Mouse (Mus musculus): ENCODE results near the gene Ush1c.

Ush1c gene

DNA sequence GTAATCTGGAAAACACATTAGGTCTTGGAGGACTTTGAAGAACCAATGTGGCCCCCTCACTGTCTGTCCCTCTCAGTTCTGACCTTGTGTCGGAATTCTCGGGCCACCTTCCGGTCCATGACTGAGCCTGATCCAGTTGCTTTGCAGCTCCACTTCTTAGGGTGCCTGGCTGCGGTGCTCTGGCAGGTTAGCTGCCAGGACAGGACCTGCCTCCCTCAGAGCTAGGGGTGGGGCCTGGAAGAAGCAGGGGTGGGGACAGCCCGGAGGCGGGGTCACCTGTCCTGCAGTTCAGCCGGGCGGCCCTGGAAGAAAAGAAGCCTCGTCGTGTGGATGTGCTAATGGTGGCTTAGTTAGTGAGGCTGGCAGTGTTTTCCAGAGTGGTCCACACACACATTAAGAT, at the start of gene Ush1c:
Ush1c (minus strand) TSS at position 158 of the 400 bp plus-strand sequence.
- no peak for DNase-seq

DNA sequence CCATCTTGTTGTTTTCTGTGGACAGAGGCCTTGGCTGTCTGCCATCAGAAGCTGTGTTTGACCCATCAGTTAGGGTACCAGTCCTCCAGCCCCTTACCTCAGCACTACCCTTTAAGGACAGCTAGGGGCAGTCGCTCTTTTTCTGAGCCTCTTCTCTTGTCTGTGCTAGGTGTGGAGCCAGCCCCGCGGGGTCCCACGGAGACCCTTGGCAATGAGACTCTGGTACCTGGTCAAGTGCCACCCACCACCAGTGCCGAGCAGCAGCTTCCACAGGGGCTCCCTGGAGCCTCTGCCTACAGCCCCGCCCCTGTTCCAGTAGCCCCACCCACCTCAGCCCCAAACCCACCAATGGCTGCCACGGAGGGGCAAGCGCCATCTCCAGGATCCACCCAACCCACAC, 48.7 kb upstream of the Ush1c start:
- no peak for DNase-seq

GRCm38 (mm10) chr7:46286391-46286790, 48.1 kb upstream of the Ush1c start:
- no peak for DNase-seq

DNA sequence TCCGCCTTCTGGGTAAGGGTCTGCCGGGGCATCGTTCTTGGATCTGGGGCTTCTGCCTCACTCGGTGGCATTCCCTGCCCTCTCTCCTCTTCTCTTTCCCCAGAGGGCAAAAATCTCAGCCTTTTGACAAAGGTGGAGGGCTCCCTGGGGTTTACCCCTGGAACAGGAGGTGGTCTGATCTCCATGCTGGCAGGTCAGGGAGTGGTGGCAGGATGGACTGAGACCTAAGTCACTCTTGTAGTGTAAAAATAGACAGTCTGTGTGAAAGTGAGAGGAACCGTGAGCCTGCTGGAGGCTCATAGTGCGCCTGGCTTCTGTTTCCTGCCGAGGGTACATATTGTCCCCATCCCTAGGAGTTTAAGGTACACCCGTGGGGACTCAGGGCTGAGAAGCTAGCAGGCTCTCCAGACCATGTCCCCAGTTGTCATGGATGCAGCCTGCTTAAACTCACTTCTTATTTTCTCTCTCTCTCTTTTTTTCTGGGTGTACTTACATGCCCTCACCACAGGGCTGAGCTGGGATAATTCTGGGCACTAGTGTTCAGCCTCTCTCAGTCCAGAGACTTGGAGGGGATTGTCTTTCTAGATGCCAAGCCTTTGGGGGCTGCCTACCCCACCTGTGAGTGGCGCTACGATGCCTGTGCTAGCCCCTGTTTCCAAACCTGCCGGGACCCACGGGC, 47.0 kb upstream of the Ush1c start:
- DNase-seq = no peak

DNA sequence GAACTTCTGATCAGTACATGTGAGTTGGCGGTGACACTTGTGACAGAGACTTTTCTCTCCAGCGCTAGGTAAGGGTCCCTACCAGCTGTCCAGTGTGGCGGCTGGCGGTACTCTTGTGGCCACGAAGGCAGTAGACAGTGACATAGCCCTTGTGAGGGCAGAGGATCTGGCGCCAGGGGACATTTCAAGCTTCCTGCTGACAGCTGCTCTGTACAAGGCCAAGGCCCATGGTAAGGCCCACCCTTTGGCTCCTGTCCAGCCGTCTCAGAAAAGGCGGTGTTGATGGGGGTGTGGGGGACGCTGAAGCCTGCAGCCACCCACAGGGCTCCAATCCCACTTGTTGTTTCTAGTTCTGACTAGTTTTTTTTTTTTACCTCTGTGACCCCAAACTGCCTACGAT, 45.4 kb upstream of the Ush1c start:
- DNase-seq = no peak

GRCm38 (mm10) chr7:46282276-46282675, 44.0 kb upstream of the Ush1c start:
- DNase-seq = no peak

GRCm38 (mm10) chr7:46280896-46281295, 42.6 kb upstream of the Ush1c start:
- no peak for DNase-seq

DNA sequence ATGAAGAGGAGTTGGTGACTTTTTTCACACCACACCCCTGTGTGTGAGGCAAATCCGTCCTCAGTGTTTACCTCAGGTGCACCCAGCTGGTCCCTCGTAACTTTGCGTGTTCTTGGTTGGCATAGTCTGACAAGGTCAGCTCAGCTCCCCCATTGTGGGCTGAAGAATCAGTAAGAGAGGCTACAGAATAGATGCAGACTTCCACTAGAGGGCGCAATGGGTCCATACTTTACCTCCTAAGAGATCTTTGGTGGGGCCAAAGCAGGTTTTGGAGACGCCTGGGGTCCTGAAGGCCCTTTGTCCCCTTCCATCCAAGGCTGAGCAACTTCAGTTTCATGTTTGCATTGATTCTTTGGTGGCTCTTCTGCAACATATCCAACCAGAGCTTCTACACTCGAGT, 41.6 kb upstream of the Ush1c start:
- DNase-seq = peak; percentile 79

DNA sequence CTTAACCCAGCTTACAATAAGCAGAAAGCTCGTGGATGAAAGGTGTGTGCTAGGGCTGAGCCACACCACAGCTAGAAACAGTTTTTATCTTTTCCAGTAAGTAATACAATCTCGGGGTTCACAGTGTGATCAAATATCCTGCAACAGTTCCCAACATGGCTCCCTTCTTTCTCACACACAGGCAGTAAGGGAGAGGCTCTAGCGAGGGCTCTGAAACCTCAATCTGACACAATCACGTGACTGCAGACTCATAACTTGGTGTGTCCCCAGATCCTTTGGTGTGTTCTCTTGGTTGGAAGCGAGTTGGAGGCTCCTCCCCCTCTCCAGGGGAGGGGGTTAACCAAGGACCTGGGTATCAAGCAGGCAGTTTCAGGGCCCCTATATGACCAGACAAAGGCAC, 37.9 kb upstream of the Ush1c start:
- no peak for DNase-seq

DNA sequence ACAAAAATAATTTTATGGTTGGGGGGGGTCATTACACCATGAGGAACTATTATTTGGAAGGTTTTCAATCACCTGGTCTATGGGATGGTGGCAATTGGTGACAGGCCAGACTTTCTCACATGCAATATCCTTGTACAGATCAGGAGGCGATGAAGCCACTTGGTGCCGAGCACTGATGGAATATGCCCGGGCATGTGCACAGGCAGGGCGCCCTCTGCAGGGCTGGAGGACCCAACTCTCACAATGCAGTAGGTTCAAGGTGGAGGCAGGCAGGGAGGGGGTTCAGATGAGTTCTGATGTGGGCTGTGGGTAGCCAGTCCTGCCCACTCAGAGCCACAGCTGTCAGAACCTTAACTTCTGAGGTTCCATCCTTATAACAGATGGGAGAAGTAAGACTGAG, 13.5 kb upstream of the Ush1c start:
- no peak for DNase-seq

GRCm38 (mm10) chr7:46247606-46248005, 9.3 kb upstream of the Ush1c start:
- no peak for DNase-seq

- DNase-seq = no peak
Measured at GRCm38 (mm10) chr7:46246876-46247275, 8.6 kb upstream of the Ush1c start.

DNA sequence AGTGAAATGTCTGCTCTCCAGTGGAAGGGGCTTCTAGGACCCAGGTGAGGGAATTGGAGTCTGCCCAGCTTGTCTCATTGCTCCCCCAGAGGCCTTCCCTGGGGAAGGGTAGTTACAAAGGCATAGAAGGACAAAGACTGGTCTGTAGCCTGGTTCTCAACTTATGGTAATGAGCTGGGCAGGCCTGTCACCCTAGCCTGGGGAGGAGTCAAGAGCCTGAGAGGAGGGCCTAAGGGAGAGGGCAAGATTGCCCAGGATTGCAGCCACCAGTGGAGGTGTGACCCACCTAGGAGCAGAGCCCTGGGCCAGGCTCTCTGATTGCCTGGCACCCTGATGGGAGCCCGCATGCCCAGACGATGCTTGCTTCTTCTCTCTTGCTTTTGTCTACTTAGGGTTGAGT, 2.4 kb upstream of the Ush1c start, which contains the start of gene Otog:
Otog (plus strand) TSS at position 292 of the 400 bp plus-strand sequence.
- no peak for DNase-seq

DNA sequence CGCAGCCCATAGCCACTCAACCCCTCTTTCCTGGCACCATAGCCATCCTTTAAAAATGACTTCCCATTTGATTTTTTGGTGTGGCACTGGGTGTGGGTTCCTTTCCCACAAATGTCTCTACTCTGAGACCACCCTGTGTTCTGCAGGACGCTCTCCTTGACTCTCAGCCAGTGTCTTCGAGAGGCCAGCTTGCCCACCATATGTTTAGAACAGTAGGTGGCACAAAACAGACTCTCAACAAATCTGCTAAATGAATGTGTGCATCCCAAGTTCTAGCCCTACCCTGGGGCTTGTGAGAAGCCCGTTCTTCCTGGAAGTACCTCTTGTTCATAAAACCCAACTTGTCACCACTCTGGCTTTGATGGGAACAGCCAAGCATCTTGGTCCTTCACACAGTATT, 1.8 kb upstream of the Ush1c start:
- no peak for DNase-seq

GRCm38 (mm10) chr7:46237192-46237591, 1.1 kb downstream of the Ush1c start:
- DNase-seq = no peak

DNA sequence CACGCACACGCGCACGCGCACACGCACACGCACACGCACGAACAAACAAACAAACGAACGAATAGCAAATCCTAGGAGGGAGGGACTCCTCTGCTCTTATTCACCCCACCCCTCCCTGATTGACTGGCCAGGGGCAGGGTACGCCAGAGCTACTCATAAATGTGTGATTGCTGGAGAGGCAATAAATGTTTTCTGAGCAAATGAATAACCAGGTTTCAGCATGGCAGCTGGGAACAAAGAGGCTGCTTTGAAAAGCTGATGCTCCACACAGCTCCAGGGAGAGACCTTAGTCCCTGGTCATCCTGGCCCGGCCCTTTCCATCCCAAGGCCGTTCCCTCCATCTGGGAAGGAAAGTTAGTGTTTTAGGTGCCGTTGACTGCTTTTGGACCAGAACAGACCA, 1.9 kb downstream of the Ush1c start:
- no peak for DNase-seq

DNA sequence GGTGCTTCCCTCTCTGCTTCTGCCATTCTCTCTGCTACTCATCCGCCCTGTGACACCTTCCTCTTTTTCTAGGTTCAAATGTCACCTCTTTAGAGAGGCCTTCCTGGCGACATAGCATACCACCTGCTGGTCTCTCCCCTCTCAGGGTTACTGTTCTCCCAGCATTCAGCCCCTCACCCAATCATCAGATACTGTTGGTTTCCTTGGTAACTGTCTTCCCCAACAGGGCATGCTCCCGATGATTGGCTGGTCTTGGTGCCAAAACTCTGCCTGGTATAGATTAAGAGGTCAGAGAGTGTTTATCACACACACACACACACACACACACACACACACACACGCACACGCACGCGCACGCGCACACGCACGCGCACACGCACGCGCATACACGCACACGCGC, 2.4 kb downstream of the Ush1c start:
- DNase-seq = no peak

GRCm38 (mm10) chr7:46226936-46227335, 11.4 kb downstream of the Ush1c start:
- peak; percentile 42 for DNase-seq

DNA sequence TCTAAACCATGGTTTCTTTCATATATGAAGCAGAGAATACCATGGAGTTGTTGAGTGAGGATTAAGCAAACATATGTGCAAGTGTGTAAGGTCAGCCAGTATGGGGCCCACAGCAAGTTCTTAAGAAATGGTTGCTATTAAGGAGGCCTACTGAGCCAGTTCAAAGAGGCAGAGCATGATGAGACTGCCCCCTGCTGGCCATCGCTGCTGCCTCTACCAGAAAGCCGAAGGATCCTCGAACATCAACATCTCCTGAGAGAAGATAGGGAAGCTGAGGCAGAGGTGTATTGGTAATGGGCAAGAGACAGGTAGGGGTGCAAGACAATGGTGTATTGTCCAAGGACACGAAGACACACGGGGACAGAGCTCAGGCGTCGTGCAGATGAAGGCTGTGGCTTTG, 12.1 kb downstream of the Ush1c start:
- DNase-seq = peak; percentile 75

GRCm38 (mm10) chr7:46220591-46221129, 17.6 kb downstream of the Ush1c start:
- DNase-seq = no peak

DNA sequence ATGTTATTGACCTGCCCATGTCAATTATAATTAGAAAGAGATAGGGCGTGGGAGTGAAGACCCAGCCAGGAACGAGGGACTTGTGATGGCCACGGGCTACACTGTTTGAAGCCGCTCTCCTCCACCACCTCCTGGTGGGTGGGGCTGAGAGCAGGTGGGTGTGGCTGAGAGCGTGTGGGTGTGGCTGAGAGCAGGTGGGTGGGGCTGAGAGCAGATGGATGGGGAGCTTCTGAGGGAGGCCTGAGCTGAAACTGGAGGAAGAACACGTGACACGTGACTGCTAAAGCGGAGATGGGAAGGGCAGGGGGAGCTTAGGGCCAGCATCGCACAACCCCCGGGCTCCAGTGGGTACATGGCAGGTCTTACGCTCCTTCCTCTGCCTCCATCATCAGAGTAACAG, 19.9 kb downstream of the Ush1c start:
- DNase-seq = no peak

DNA sequence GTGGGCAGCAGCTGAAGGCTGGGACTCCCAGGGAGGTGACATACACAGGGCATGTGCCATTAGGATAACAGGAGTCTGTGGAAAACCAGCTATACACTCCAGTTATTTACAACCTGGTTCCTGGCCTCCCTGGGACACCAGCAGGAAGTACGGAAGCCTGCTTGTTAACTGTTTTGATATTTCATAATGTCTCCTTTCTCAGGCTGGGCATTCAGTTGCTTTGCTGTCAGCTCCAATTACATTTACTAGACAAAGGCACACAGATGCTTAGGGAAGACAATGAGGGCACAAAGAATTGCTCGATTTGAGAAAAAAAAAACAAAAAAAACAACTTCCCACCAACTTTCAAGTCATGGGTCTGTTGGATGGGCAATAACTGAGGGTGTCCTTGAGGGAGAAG, 21.8 kb downstream of the Ush1c start:
- DNase-seq = no peak

- DNase-seq = no peak
Measured at GRCm38 (mm10) chr7:46210276-46210675, 28.0 kb downstream of the Ush1c start.

DNA sequence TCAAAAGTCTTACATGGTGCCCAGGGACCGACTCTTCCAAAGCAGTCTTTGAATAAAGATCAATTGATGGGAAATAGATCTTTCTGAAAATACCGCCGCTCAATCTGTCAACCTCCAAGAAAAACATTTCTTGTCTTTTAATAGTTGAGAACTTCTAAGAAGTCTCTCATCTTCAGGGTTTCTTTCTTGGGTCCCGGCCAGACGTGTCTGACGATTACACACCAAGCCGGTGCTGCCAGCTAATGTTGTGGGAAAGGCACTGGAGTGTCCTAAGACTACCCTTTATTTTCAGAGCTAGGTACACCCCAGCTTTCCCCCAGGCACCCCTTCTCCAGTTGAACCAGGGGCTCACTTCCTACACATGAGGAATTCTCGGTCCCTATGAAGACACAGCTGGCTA, 30.2 kb downstream of the Ush1c start:
- DNase-seq = peak; percentile 59

DNA sequence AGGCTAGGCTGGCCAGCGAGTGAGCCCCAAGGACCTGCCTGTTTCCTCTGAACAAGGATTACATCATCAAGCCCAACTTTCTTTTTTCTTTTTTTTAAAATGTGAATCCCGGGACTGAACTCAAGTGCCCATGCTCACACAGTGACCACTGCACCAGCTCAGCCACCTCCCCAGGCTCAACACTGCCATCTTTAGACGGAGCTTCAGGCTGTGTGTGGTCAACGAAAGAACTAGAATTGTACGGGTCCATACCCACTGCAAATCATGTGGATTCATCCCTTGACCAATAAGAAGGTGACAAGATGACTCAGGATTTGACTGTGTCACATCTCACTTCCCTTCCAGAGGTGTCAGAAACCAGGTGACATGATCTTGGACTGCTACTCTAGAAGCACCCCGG, 33.5 kb downstream of the Ush1c start:
- no peak for DNase-seq
